In the genomic region with DNA sequence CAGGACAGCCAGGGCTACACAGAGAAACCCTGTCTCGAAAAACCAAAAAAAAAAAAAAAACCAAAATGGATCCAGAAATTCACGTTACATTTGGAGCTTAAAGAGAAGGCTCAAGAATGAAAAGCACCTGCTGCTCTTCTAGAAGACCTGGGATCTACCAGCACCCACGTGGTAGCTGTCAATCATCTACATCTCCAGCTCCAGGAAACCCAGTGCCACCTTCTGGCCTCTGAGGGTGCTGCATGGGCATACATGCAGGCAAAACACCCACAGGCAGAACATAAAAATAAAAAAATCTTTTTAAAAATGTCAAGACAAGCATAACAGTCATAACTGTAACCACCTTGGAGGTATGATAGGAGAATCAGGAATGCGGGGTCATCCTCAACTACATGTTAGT, we compare ENCODE assay signal across 8 mouse cellular contexts. TPM values are rescaled to one million over a fixed set of nuclear protein-coding genes. Genes with fewer than 3 reads are reported as not detected.
DNase-seq lines count a peak whose midpoint lies in the region; ATAC-seq and TF ChIP-seq lines count a peak whose summit lies in the region.

No protein-coding gene starts in this region.

- H3K4me1 ChIP-seq in heart, postnatal 0 days (ENCODE audit: control insufficient read depth, insufficient read depth): peaks cover 8% of the 10 kb centered on the region
- peaks cover 11% of the 10 kb centered on the region for H3K4me1 ChIP-seq in heart, embryonic 10.5 days
- peaks cover 11% of the 10 kb centered on the region for H3K4me1 ChIP-seq in testis, adult 2 months (ENCODE audit: control insufficient read depth, insufficient read depth, low read length)
- H3K4me1 ChIP-seq in lung, adult 2 months (ENCODE audit: control insufficient read depth, insufficient read depth, low read length): peaks cover 17% of the 10 kb centered on the region

- no peak overlapping the region for H3K4me3 ChIP-seq in heart, postnatal 0 days (ENCODE audit: low read depth, low read length)
- no peak overlapping the region for H3K4me3 ChIP-seq in heart, embryonic 10.5 days
- no peak overlapping the region for H3K4me3 ChIP-seq in testis, adult 2 months (ENCODE audit: control insufficient read depth, low read depth, low read length)
- H3K4me3 ChIP-seq in lung, adult 2 months (replicated peaks; ENCODE audit: extremely low read depth, low read depth, low read length): no peak overlapping the region

- H3K36me3 ChIP-seq in heart, postnatal 0 days (replicated peaks; ENCODE audit: control insufficient read depth, insufficient read depth, low read length): no peaks in the 10 kb centered on the region
- H3K36me3 ChIP-seq in heart, embryonic 10.5 days: no peaks in the 10 kb centered on the region
- H3K36me3 ChIP-seq in testis, adult 2 months (ENCODE audit: control insufficient read depth, insufficient read depth, low read length): no peaks in the 10 kb centered on the region

- no peak overlapping the region for H3K9ac ChIP-seq in heart, postnatal 0 days (replicated peaks; ENCODE audit: low read depth, low read length)

- WGBS in heart, postnatal 0 days: 57% methylated on average over 4 of the region's 4 CpGs
- WGBS in heart, embryonic 10.5 days: 43% methylated on average over 4 of the region's 4 CpGs
- WGBS in lung, adult 2 months: 58% methylated on average over 4 of the region's 4 CpGs

- TF ChIP-seq EP300 in heart, postnatal 0 days (IDR thresholded peaks at IDR 0.05; ENCODE audit: low read depth): no peak

- no peak overlapping the region for H3K4me2 ChIP-seq in heart, postnatal 0 days (ENCODE audit: low read depth, low read length)

- TF ChIP-seq CTCF in heart, postnatal 0 days (IDR thresholded peaks at IDR 0.05; ENCODE audit: low read depth): peak; percentile 59
- peak; percentile 37; the same call in 1 of the 2 replicates for TF ChIP-seq CTCF in testis, adult 2 months (IDR thresholded peaks at IDR 0.05; ENCODE audit: control insufficient read depth, insufficient read depth, insufficient replicate concordance, low read depth, low read length)
- peak; percentile 72 for TF ChIP-seq CTCF in lung, adult 2 months (IDR thresholded peaks at IDR 0.05; ENCODE audit: insufficient read depth, low read length)

- no peak for DNase-seq in heart, postnatal 0 days (ENCODE audit: low spot score)
- DNase-seq in heart, embryonic 10.5 days (ENCODE audit: low spot score): no peak
- DNase-seq in testis, postnatal 14 days (ENCODE audit: low spot score): no peak
- peak; percentile 64 for DNase-seq in c-Kit-positive CD71-positive TER-119-positive erythroid progenitor cells, embryonic 14.5 days (ENCODE audit: low spot score)
- peak; percentile 48 for DNase-seq in lung, adult 2 months
- DNase-seq in spleen, postnatal 4 days (ENCODE audit: low spot score in 2 of 2): peak; percentile 71 to 82
- no peak for DNase-seq in urinary bladder, adult 2 months (ENCODE audit: low spot score)

- H3K9me3 ChIP-seq in heart, postnatal 0 days (replicated peaks; ENCODE audit: control insufficient read depth, low read length): no peaks in the 10 kb centered on the region
- no peaks in the 10 kb centered on the region for H3K9me3 ChIP-seq in heart, embryonic 10.5 days

- H3K27me3 ChIP-seq in heart, postnatal 0 days (ENCODE audit: control insufficient read depth, insufficient read depth, low read length): no peaks in the 10 kb centered on the region
- H3K27me3 ChIP-seq in heart, embryonic 10.5 days (ENCODE audit: insufficient read depth, poor library complexity, severe bottlenecking): no peaks in the 10 kb centered on the region
- no peaks in the 10 kb centered on the region for H3K27me3 ChIP-seq in testis, adult 2 months (ENCODE audit: control insufficient read depth, insufficient read depth, low read length)

- TF ChIP-seq POLR2A in testis, adult 2 months (IDR thresholded peaks at IDR 0.05; ENCODE audit: control insufficient read depth, low read depth, low read length): no peak
- TF ChIP-seq POLR2A in lung, adult 2 months (IDR thresholded peaks at IDR 0.05; ENCODE audit: borderline replicate concordance, extremely low read depth, low read depth, low read length): no peak

- no peak overlapping the region for H3K27ac ChIP-seq in heart, postnatal 0 days (ENCODE audit: low read depth)
- no peak overlapping the region for H3K27ac ChIP-seq in heart, embryonic 10.5 days
- no peak overlapping the region for H3K27ac ChIP-seq in testis, adult 2 months (ENCODE audit: control insufficient read depth, insufficient read depth, low read depth, low read length)

- ATAC-seq in heart, postnatal 0 days (ENCODE audit: insufficient read depth, low read depth): no peak

RNA-seq across cellular contexts. Expression of gene Ttpal, which starts 4.5 kb away (rescaled TPM):
- total RNA-seq in heart, postnatal 0 days (2014; rRNA removed; ENCODE audit: low replicate concordance): 14.5 and 58.3 TPM in 2 replicates
- polyA plus RNA-seq in heart, postnatal 0 days (2015; fragmentation: Nextera tagmentation; extraction: Ambion mirVana): 8.8 TPM in 2 replicates
- polyA plus RNA-seq in heart, embryonic 10.5 days (2016; fragmentation: Nextera tagmentation; extraction: Ambion mirVana): 27.5 and 31.8 TPM in 2 replicates
- polyA plus RNA-seq in testis, adult 2 months (2012; rRNA removed): 2.5 and 4.0 TPM in 2 replicates
- polyA plus RNA-seq in lung, adult 2 months (2012; rRNA removed): 23.4 and 25.8 TPM in 2 replicates
- polyA plus RNA-seq in urinary bladder, adult 2 months (2012; rRNA removed): 22.0 and 22.9 TPM in 2 replicates

RNA-seq across cellular contexts. Expression of gene Serinc3, which starts 47.3 kb away (rescaled TPM):
- 181 and 193 TPM in 2 replicates for total RNA-seq in heart, postnatal 0 days (2014; rRNA removed; ENCODE audit: low replicate concordance)
- 61.3 and 62.4 TPM in 2 replicates for polyA plus RNA-seq in heart, postnatal 0 days (2015; fragmentation: Nextera tagmentation; extraction: Ambion mirVana)
- 51.1 and 55.2 TPM in 2 replicates for polyA plus RNA-seq in heart, embryonic 10.5 days (2016; fragmentation: Nextera tagmentation; extraction: Ambion mirVana)
- polyA plus RNA-seq in testis, adult 2 months (2012; rRNA removed): 208 and 270 TPM in 2 replicates
- polyA plus RNA-seq in lung, adult 2 months (2012; rRNA removed): 368 and 417 TPM in 2 replicates
- polyA plus RNA-seq in urinary bladder, adult 2 months (2012; rRNA removed): 321 and 344 TPM in 2 replicates

Comparison
In these comparisons a context has a peak if more than half of its experiments do, and no peak if none do; other contexts are left out.
1. DNase-seq: peak in c-Kit-positive CD71-positive TER-119-positive erythroid progenitor cells, embryonic 14.5 days (single experiment), lung, adult 2 months (single experiment) and spleen, postnatal 4 days (2 of 2); none in heart, postnatal 0 days (single experiment), heart, embryonic 10.5 days (single experiment), testis, postnatal 14 days (single experiment) and urinary bladder, adult 2 months (single experiment).
2. Peak in every context shown above with its lines, with median percentiles within 50 percentile points of each other: CTCF ChIP-seq.